Mouse (Mus musculus) spleen, adult 18-20 months (tissue): ENCODE measurements around the gene Olfr1337.
"Not testable (repeated sequence)": the region's sequence is repeated elsewhere in the genome, so short reads cannot be mapped to it uniquely, and the experiment has no call there.

Source experiments
- DNase-seq, 2 experiments: peaks; one replicate each; pipeline ENCODE4 v3.0.0; 2022; ENCODE audit warnings: mixed read lengths in 2 of 2

Gene Olfr1337

DNA sequence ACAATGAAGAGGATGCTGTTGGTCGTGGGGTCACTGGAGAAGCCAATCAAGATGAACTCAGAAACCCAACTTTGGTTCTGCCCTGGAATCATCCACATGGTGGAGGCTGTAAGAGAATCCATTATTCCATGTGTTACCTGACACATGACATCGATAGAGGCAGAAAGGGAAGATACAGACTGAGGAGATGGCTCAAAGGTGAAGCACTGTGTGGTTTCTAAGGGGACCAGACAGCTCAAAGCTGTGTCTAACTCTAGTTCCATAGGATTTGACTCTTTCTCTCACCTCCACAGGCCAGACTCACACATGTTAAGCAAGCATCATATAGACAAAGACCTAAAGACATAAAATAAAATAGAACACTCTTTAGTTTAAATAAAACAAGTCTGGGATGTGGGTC, at the start of gene Olfr1337:
Gene Olfr1337 (minus strand): TSS at position 101 of the 400 bp plus-strand sequence.
- DNase-seq, result no peak

DNA sequence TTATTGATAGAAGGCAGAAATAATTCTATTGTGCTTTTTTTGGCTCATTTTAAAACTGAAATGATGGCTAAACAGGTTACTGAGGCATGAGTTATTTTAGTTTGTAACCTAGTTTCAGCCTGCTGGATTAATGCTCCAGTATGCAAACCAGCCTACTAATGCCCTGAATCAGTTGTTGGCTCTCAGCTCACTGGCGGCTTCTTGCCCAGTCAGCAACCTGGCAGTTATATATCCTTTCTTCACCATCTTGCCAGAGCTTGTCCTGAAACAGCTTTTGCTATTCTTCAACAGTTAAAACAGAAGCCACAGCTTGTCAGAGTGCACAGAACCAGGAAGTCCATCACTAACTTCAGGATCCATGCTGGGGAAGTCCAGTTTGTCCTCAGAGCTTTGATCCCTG, 36.5 kb upstream of the Olfr1337 start:
- no peak for DNase-seq

DNA sequence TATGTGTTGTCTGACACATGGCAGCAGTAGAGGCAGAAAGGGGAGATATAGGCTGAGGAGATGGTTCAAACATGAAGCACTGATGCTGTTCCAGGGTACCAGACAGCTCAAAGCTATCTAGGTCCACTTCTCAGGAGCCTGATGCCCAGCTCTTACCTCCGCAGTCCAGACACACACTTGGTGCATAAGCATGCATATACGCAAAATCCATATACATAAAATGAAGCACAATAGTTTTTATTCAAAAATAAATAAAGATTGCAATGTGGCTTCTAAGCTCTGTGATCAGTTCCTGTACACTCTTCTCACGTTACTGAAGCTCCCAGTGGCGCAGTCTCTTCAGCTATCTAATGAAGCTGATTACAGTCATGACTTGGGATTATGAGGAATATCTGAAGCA, 27.5 kb upstream of the Olfr1337 start, which contains the start of gene Olfr1335:
Gene Olfr1335 (minus strand): TSS at position 101 of the 400 bp plus-strand sequence.
- no peak for DNase-seq

DNA sequence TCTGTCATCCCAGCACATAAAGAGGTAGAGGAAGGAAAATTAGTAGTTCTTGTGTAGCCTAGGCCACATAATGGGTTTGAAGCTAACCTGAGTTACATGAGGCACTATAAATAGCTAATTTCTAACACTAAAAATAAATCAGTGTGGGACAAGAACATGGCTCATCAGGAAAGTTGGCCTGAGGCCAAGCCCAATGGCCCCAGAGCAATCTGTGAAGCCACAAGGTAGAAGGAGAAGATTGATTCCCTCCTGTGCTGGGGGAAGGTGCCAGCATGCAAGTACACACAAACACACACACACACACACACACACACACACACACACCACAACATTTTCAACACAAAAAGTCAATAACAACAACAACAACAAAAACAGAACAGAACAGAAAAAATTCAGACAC, 10.4 kb upstream of the Olfr1337 start:
- not testable (repeated sequence) for DNase-seq

DNA sequence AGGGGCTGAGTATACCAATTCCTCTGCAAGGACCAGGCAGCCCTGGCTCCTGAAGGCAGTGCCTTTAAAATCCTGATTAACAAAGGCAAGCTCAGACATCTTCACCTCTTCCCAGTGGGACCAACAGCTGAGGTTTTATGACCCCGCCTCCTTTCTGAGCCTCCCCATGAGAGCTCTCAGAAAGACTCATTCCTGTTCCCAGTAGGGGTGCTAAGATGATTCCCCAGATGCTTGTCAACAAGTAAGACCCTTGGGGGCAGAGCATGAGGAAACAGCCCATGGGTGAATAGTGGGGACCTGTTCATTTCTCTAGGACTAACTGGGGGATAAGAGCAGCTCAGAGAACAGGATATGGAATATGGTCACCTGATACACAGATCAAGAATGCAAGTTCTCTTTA, 23.7 kb downstream of the Olfr1337 start, which contains the start of gene Olfr1338:
Gene Olfr1338 (minus strand): TSS at position 101 of the 400 bp plus-strand sequence.
- no peak for DNase-seq

DNA sequence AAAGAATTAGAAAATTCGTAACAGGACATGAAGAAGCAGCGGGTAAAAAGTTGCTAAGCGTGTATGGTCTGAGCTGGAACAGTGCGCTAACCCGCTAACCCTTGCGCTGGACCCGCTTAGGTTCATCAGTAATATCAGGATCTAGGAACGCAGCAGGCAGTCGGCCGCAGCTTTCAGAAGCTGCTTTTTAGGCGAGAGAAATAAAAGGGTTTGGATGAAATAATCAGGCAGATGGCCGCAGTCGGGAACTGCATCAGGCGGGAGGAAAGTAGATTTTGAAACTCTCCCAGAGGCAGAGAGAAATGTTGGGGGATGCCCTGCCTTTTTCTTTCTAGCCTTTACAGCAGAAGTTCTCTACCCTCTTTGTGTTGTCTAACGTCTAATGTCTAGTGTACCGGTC, 40.5 kb downstream of the Olfr1337 start:
- DNase-seq, result no peak

DNA sequence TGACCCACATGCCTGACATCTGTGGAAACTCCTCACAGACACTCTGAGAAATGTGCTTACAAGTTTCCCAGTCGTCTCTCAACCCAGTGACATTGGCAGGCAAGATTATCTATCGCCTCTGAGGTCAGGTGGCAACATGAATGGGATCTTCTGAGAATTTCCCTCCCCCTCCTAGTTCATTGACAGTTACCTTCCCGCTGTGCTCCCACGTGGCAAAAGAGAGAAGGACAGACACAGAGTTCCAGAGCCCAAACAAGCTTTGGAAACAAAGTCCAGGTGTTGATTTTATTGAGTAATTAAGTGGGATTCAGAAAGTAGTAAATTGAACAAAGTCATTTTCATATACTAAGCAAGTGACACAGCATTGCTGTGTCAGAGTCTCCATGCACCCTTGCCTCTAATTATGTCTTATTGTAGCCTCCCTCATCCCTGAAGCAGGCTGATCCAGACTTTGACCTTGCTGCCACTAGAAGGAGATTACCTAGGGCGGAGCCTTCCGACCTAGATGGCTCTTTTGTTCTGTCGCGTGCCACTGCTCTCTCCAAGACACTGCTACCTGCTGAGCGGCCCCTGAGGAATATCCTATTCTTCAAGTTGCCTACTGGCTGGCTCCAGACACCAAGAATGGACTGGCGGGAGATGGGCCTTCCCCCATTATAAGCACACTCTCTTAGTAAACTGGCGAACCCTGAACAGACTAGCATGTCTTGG, 41.2 kb downstream of the Olfr1337 start:
- no peak for DNase-seq

DNA sequence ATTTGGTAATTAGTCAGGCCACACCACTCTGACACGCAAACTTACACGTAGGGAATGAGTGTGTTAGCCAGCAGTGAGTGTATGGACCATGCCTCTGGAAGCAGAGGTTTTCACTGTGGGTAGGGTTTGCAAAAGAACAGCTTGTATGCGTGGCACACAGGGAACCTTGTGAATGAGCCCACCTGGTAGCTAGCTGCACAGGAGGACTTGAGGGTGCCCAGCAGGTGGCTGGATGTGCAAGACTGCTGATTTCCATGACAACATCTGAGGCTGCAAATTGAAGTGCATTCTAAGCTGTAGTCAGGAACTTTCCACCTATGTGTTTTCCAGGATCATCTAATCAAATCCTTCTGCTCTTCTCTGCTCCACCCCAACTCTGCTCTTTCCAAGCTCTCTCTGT, 42.8 kb downstream of the Olfr1337 start:
- no peak for DNase-seq

DNA sequence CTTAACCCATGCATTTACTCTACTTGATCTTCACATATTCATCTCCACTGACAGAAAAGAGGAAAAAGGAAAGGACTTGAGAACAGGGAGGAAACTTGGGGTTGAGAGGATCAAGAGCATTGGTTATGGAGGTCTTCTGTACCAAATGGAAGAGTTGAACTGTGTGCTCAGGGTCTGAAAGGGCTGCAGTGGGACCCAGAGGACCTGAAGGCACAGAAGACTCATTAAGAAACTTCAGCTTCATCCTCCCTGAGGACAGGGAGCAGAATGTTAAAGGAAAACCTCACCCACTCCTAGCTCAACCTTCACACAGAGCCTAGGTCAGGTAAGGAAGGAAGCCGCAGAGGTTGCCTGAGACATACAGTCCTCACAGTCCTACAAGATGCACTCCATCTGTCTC, 50.5 kb downstream of the Olfr1337 start, which contains the start of gene Olfr1339:
Gene Olfr1339 (plus strand): TSS at position 301 of the 400 bp plus-strand sequence.
- DNase-seq, result no peak
